Mouse (Mus musculus) frontal cortex, postnatal 14 days (tissue): ENCODE data around the gene Chl1.

ENCODE experiments used
- DNase-seq, 2 experiments: peaks; one replicate each; pipeline ENCODE4 v3.0.0; 2022; ENCODE audit warnings: low spot score in 2 of 2

The Chl1 gene

GRCm38 (mm10) chr6:103795241-103795640, 284.9 kb downstream of the Chl1 start:
- no peak for DNase-seq
